Mouse (Mus musculus) ES-E14 (cell line): Measurements from ENCODE around the gene Dusp13.

Experiments used
- CHD2 ChIP-seq: IDR thresholded peaks from 2 replicates; pipeline ENCODE4 v1.6.1; 2014; ENCODE audit warnings: mild to moderate bottlenecking, low read depth, low read length, inconsistent platforms
- MAFK ChIP-seq: IDR thresholded peaks from 2 replicates; pipeline ENCODE4 v1.6.1; 2014; ENCODE audit warnings: mild to moderate bottlenecking, low read depth, low read length, inconsistent platforms; ENCODE audit not compliant: insufficient read depth
- ZC3H11A ChIP-seq: IDR thresholded peaks from 2 replicates; pipeline ENCODE4 v1.6.1; 2012; ENCODE audit warnings: low read depth, mild to moderate bottlenecking, inconsistent platforms, low read length, borderline replicate concordance

DNA sequence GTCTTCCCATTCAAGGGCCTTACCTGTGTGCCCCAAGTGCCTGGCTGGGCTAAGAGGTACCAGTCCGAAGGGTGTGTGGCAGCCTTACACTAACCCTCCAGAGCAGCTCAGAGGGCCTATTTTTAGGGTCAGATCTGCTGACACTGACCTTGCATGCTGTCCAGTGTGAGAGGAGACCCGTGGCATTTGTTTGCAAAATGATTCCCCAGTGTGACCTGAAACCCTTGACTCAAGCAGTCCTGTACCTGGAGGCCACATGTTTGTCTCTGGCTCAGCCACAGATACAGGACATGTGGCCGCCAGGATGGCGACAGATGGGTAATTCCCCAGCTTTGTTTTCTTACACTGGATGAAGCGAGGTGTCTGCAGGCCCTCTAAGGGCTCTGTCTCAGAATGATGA, 36.5 kb downstream of the Dusp13 start, which contains the start of gene Dupd1:
- TF ChIP-seq CHD2 (no peak), ZC3H11A (no peak), MAFK (no peak)
